In genomic region chr11:70334477-70334876, GRCm38 (mm10) we compare ENCODE assay signal across 9 mouse cellular contexts. TPM values are rescaled to one million over a fixed set of nuclear protein-coding genes. Genes with fewer than 3 reads are reported as not detected.
DNase-seq lines count a peak whose midpoint lies in the region; ATAC-seq and TF ChIP-seq lines count a peak whose summit lies in the region.
"Had no signal": no experiment of that assay in that cellular context is flagged by ENCODE, and none has a peak within 500 bp of the region (broad histone marks: within the 10 kb centered on the region; RNA-seq: fewer than 3 reads in every experiment).

No protein-coding gene starts in this region.

- no peaks in the 10 kb centered on the region for H3K9me3 ChIP-seq in embryonic facial prominence, embryonic 10.5 days
- H3K9me3 ChIP-seq in lung, postnatal 0 days (ENCODE audit: low read length) = no peaks in the 10 kb centered on the region
- H3K9me3 ChIP-seq: liver, embryonic 15.5 days had no signal

- TF ChIP-seq POLR2A in cerebellum, adult 2 months (IDR thresholded peaks at IDR 0.05; ENCODE audit: borderline replicate concordance, insufficient read depth, low read length) = no peak

- H3K9ac ChIP-seq in lung, postnatal 0 days (replicated peaks; ENCODE audit: low read depth) = no peak overlapping the region
- H3K9ac ChIP-seq: liver, embryonic 15.5 days had no signal

- DNase-seq in cerebellum, adult 2 months = peak in 1 of 2 experiments; percentile 33
- no peak for DNase-seq in cerebellum, adult 11-12 months
- DNase-seq in urinary bladder, adult 18-20 months (ENCODE audit: low spot score in 2 of 2) = peak; percentile 24 to 56
- DNase-seq in urinary bladder, postnatal 10 days (ENCODE audit: low spot score) = no peak
- DNase-seq in embryonic facial prominence, embryonic 10.5 days (ENCODE audit: low spot score) = peak; percentile 60
- peak; percentile 52 to 88 for DNase-seq in kidney, postnatal 36 days
- peak; percentile 57 for DNase-seq in lung, postnatal 0 days (ENCODE audit: low spot score)
- DNase-seq in spleen, adult 12 weeks (ENCODE audit: low spot score) = peak; percentile 24

- peak; percentile 47; the same call in 1 of the 2 replicates for TF ChIP-seq CTCF in cerebellum, adult 2 months (IDR thresholded peaks at IDR 0.05; ENCODE audit: borderline replicate concordance, insufficient read depth, low read depth, low read length)
- peak; percentile 74 for TF ChIP-seq CTCF in lung, postnatal 0 days (IDR thresholded peaks at IDR 0.05)

- TF ChIP-seq EP300 in lung, postnatal 0 days (IDR thresholded peaks at IDR 0.05) = no peak

- no peak; the same call in 1 of the 2 replicates for ATAC-seq in lung, postnatal 0 days

- H3K4me1 ChIP-seq in cerebellum, adult 2 months (ENCODE audit: control insufficient read depth, insufficient read depth, low read length) = no peaks in the 10 kb centered on the region
- no peaks in the 10 kb centered on the region for H3K4me1 ChIP-seq in embryonic facial prominence, embryonic 10.5 days
- H3K4me1 ChIP-seq in lung, postnatal 0 days (ENCODE audit: insufficient read depth, low read depth, low read length) = no peaks in the 10 kb centered on the region
- H3K4me1 ChIP-seq: liver, embryonic 15.5 days had no signal

- 24% methylated on average over 4 of the region's 4 CpGs for WGBS in cerebellum, adult 2 months
- 40% methylated on average over 4 of the region's 4 CpGs for WGBS in embryonic facial prominence, embryonic 10.5 days
- 24% methylated on average over 4 of the region's 4 CpGs for WGBS in lung, postnatal 0 days

- no peaks in the 10 kb centered on the region for H3K36me3 ChIP-seq in embryonic facial prominence, embryonic 10.5 days (replicated peaks)
- no peaks in the 10 kb centered on the region for H3K36me3 ChIP-seq in lung, postnatal 0 days (ENCODE audit: insufficient read depth, low read length)
- H3K36me3 ChIP-seq: liver, embryonic 15.5 days had no signal

- H3K27ac ChIP-seq in cerebellum, adult 2 months (ENCODE audit: insufficient read depth, low read length) = no peak overlapping the region
- no peak overlapping the region for H3K27ac ChIP-seq in embryonic facial prominence, embryonic 10.5 days (replicated peaks)
- no peak overlapping the region for H3K27ac ChIP-seq in lung, postnatal 0 days (ENCODE audit: low read length)
- H3K27ac ChIP-seq: liver, embryonic 15.5 days had no signal

- H3K4me3 ChIP-seq in cerebellum, adult 2 months (replicated peaks; ENCODE audit: insufficient read depth, low read depth, low read length) = no peak overlapping the region
- no peak overlapping the region for H3K4me3 ChIP-seq in embryonic facial prominence, embryonic 10.5 days
- H3K4me3 ChIP-seq in lung, postnatal 0 days (ENCODE audit: low read depth, low read length) = no peak overlapping the region
- H3K4me3 ChIP-seq: liver, embryonic 15.5 days had no signal

- H3K4me2 ChIP-seq in lung, postnatal 0 days (replicated peaks; ENCODE audit: low read depth, low read length) = no peak overlapping the region
- H3K4me2 ChIP-seq: liver, embryonic 15.5 days had no signal

- no peaks in the 10 kb centered on the region for H3K27me3 ChIP-seq in cerebellum, adult 2 months (ENCODE audit: control insufficient read depth, insufficient read depth, low read length)
- H3K27me3 ChIP-seq in embryonic facial prominence, embryonic 10.5 days (replicated peaks; ENCODE audit: low read depth, poor library complexity, severe bottlenecking) = no peaks in the 10 kb centered on the region
- no peaks in the 10 kb centered on the region for H3K27me3 ChIP-seq in lung, postnatal 0 days (replicated peaks; ENCODE audit: insufficient read depth, low read length)

RNA-seq across cellular contexts. Expression of gene Alox12e, which starts 12.0 kb away (rescaled TPM):
- polyA plus RNA-seq in cerebellum, adult 2 months (2012; rRNA removed) = not detected in 2 replicates
- polyA plus RNA-seq in embryonic facial prominence, embryonic 10.5 days (2016; fragmentation: Nextera tagmentation; extraction: Ambion mirVana) = not detected in 2 replicates
- 0.08 and 0.11 TPM in 2 replicates for polyA plus RNA-seq in lung, postnatal 0 days (2015; fragmentation: Nextera tagmentation; extraction: Ambion mirVana)

RNA-seq across cellular contexts. Expression of gene Alox15, which starts 17.4 kb away (rescaled TPM):
- 0.05 TPM in 1 of 2 replicates, not detected in the other for polyA plus RNA-seq in cerebellum, adult 2 months (2012; rRNA removed)
- polyA plus RNA-seq in embryonic facial prominence, embryonic 10.5 days (2016; fragmentation: Nextera tagmentation; extraction: Ambion mirVana) = 0.11 and 0.29 TPM in 2 replicates
- 0.26 and 0.57 TPM in 2 replicates for polyA plus RNA-seq in lung, postnatal 0 days (2015; fragmentation: Nextera tagmentation; extraction: Ambion mirVana)

Comparison
In these comparisons a context has a peak if more than half of its experiments do, and no peak if none do; other contexts are left out.
1. DNase-seq: peak in urinary bladder, adult 18-20 months (2 of 2), embryonic facial prominence, embryonic 10.5 days (single experiment), kidney, postnatal 36 days (2 of 2), lung, postnatal 0 days (single experiment) and spleen, adult 12 weeks (single experiment); none in cerebellum, adult 11-12 months (single experiment) and urinary bladder, postnatal 10 days (single experiment).